ENCODE assay signal across 8 mouse cellular contexts in the genomic region with DNA sequence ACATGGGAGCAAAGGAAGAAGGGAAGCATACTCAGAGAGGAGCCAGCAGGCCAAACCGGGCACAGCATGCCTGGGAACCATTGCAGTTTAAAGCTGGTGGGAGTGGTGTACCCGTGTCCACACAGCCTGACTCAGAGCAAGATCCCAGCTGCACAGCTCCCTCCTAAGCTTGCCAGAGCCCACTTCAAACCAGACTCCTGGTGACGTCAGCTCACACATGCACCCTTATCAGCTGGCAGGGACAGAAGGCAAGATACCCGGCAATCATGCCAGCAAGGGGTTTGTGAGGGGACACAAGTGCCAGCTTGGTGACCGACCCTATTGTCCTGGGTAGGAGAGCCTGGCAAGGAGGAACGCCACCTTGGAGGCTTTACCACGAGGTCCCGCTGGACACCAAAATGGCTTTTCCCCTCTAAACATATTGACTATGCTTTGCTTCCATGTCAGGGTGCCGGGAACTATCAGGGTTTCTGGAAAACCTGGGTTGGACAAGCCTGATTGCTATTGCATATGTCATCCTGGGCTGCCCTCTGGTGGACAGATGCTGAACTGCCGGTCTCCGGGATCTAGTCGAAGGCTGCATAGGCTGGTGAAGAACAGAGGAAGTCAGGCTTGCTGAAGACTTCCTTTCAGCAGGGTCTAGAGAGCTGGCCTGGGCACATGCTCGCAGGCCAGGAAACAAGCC. TPM values are rescaled to one million over a fixed set of nuclear protein-coding genes. Genes with fewer than 3 reads are reported as not detected.
DNase-seq lines count a peak whose midpoint lies in the region; ATAC-seq and TF ChIP-seq lines count a peak whose summit lies in the region.

No protein-coding gene starts in this region.

- peak; percentile 64 for ATAC-seq in forebrain, embryonic 12.5 days (ENCODE audit: low FRiP score)
- peak; percentile 91 for ATAC-seq in heart, postnatal 0 days (ENCODE audit: insufficient read depth, low read depth)
- peak; percentile 15; the same call in 1 of the 2 replicates for ATAC-seq in liver, embryonic 14.5 days (ENCODE audit: insufficient read depth)
- peak; percentile 64 for ATAC-seq in neural tube, embryonic 13.5 days (ENCODE audit: low read depth)

- peak overlapping the region; percentile 41; the same call in 1 of the 2 replicates for H3K9ac ChIP-seq in forebrain, embryonic 12.5 days
- no peak overlapping the region for H3K9ac ChIP-seq in heart, postnatal 0 days (replicated peaks; ENCODE audit: low read depth, low read length)
- H3K9ac ChIP-seq in liver, embryonic 14.5 days (replicated peaks), result no peak overlapping the region
- H3K9ac ChIP-seq in neural tube, embryonic 13.5 days, result peak overlapping the region; percentile 66

- no peaks in the 10 kb centered on the region for H3K36me3 ChIP-seq in forebrain, embryonic 12.5 days (replicated peaks)
- H3K36me3 ChIP-seq in heart, postnatal 0 days (replicated peaks; ENCODE audit: control insufficient read depth, insufficient read depth, low read length), result no peaks in the 10 kb centered on the region
- H3K36me3 ChIP-seq in liver, embryonic 14.5 days (replicated peaks; ENCODE audit: control insufficient read depth, insufficient read depth, low read depth), result no peaks in the 10 kb centered on the region
- H3K36me3 ChIP-seq in neural tube, embryonic 13.5 days, result peaks cover 17% of the 10 kb centered on the region

- peaks cover 46% of the 10 kb centered on the region for H3K4me1 ChIP-seq in forebrain, embryonic 12.5 days
- peaks cover 18% of the 10 kb centered on the region for H3K4me1 ChIP-seq in heart, postnatal 0 days (ENCODE audit: control insufficient read depth, insufficient read depth)
- H3K4me1 ChIP-seq in liver, embryonic 14.5 days (replicated peaks; ENCODE audit: control insufficient read depth in 2 of 2, insufficient read depth in 2 of 2, low read length in 1 of 2), result no peaks in the 10 kb centered on the region
- H3K4me1 ChIP-seq in neural tube, embryonic 13.5 days (replicated peaks), result peaks cover 44% of the 10 kb centered on the region

- peak; percentile 98 for TF ChIP-seq CTCF in heart, postnatal 0 days (IDR thresholded peaks at IDR 0.05; ENCODE audit: low read depth)
- TF ChIP-seq CTCF in liver, embryonic 14.5 days (IDR thresholded peaks at IDR 0.05; ENCODE audit: low read depth), result peak; percentile 92

- peak overlapping the region; percentile 48 for H3K4me2 ChIP-seq in forebrain, embryonic 12.5 days
- H3K4me2 ChIP-seq in heart, postnatal 0 days (ENCODE audit: low read depth, low read length), result peak overlapping the region; percentile 40
- H3K4me2 ChIP-seq in liver, embryonic 14.5 days (ENCODE audit: low read depth), result no peak overlapping the region
- H3K4me2 ChIP-seq in neural tube, embryonic 13.5 days, result peak overlapping the region; percentile 52

- H3K27me3 ChIP-seq in forebrain, embryonic 12.5 days, result no peaks in the 10 kb centered on the region
- peaks cover 6% of the 10 kb centered on the region; the same call in 1 of the 2 replicates for H3K27me3 ChIP-seq in heart, postnatal 0 days (ENCODE audit: control insufficient read depth, insufficient read depth, low read length)
- peaks cover 8% of the 10 kb centered on the region for H3K27me3 ChIP-seq in liver, embryonic 14.5 days (ENCODE audit: control insufficient read depth, insufficient read depth, low read length)
- no peaks in the 10 kb centered on the region for H3K27me3 ChIP-seq in neural tube, embryonic 13.5 days

- H3K27ac ChIP-seq in forebrain, embryonic 12.5 days, result peak overlapping the region; percentile 98
- H3K27ac ChIP-seq in heart, postnatal 0 days (ENCODE audit: low read depth), result peak overlapping the region; percentile 76
- H3K27ac ChIP-seq in liver, embryonic 14.5 days, result no peak overlapping the region
- peak overlapping the region; percentile 98 for H3K27ac ChIP-seq in neural tube, embryonic 13.5 days (replicated peaks)

- peaks cover 14% of the 10 kb centered on the region; the same call in 1 of the 2 replicates for H3K9me3 ChIP-seq in forebrain, embryonic 12.5 days
- H3K9me3 ChIP-seq in heart, postnatal 0 days (replicated peaks; ENCODE audit: control insufficient read depth, low read length), result 0 out of 2 replicates have a peak, but pooled peaks cover 4% of the 10 kb centered on the region
- H3K9me3 ChIP-seq in liver, embryonic 14.5 days (ENCODE audit: control insufficient read depth, low read length), result no peaks in the 10 kb centered on the region
- peaks cover 10% of the 10 kb centered on the region; the same call in 1 of the 2 replicates for H3K9me3 ChIP-seq in neural tube, embryonic 13.5 days

- H3K4me3 ChIP-seq in forebrain, embryonic 12.5 days (replicated peaks), result peak overlapping the region; percentile 21
- H3K4me3 ChIP-seq in heart, postnatal 0 days (ENCODE audit: low read depth, low read length), result no peak overlapping the region
- H3K4me3 ChIP-seq in liver, embryonic 14.5 days (ENCODE audit: insufficient read depth in 1 of 2, low read depth in 2 of 2, low read length in 2 of 2), result no peak overlapping the region
- peak overlapping the region; percentile 10; the same call in 1 of the 2 replicates for H3K4me3 ChIP-seq in neural tube, embryonic 13.5 days

- DNase-seq in CD8-positive naive resting alpha-beta T cell, adult 2 months (ENCODE audit: low read depth in 2 of 2, low spot score in 2 of 2), result peak; percentile 60 to 70
- peak; percentile 43 for DNase-seq in c-Kit-positive CD71-positive TER-119-negative erythroid progenitor cells, embryonic 14.5 days (ENCODE audit: low read depth)
- DNase-seq in heart, postnatal 0 days (ENCODE audit: low spot score), result peak; percentile 94
- DNase-seq in kidney, postnatal 36 days, result peak; percentile 90 to 98
- peak; percentile 33 to 35 (median 35) for DNase-seq in liver, embryonic 14.5 days (ENCODE audit: low read depth in 3 of 3, low spot score in 3 of 3)
- DNase-seq in telencephalon, adult 2 months (ENCODE audit: low read depth, low spot score), result peak; percentile 92

- TF ChIP-seq EP300 in heart, postnatal 0 days (IDR thresholded peaks at IDR 0.05; ENCODE audit: low read depth), result peak; percentile 72
- no peak for TF ChIP-seq EP300 in liver, embryonic 14.5 days (IDR thresholded peaks at IDR 0.05; ENCODE audit: low read depth)

- WGBS in forebrain, embryonic 12.5 days, result 4% methylated on average over 13 of the region's 13 CpGs
- 2% methylated on average over 13 of the region's 13 CpGs for WGBS in heart, postnatal 0 days
- WGBS in liver, embryonic 14.5 days (ENCODE audit: insufficient replicate concordance), result 11% methylated on average over 13 of the region's 13 CpGs
- 4% methylated on average over 13 of the region's 13 CpGs for WGBS in neural tube, embryonic 13.5 days

RNA-seq across cellular contexts. Expression of gene Gm13090, which starts 52.0 kb away (rescaled TPM):
- polyA plus RNA-seq in forebrain, embryonic 12.5 days (2016; fragmentation: Nextera tagmentation; extraction: Ambion mirVana), result 0.54 TPM in 1 of 2 replicates, not detected in the other
- total RNA-seq in heart, postnatal 0 days (2014; rRNA removed; ENCODE audit: low replicate concordance), result not detected in 2 replicates
- polyA plus RNA-seq in heart, postnatal 0 days (2015; fragmentation: Nextera tagmentation; extraction: Ambion mirVana), result 0.26 TPM in 1 of 2 replicates, not detected in the other
- polyA plus RNA-seq in liver, embryonic 14.5 days (2012; rRNA removed), result not detected in 2 replicates
- not detected in 2 replicates for polyA plus RNA-seq in liver, embryonic 14.5 days (2014; fragmentation: Nextera tagmentation; extraction: Ambion mirVana)
- 0.36 TPM in 1 of 2 replicates, not detected in the other for polyA plus RNA-seq in neural tube, embryonic 13.5 days (2015; fragmentation: Nextera tagmentation; extraction: Ambion mirVana)

Comparison
In these comparisons a context has a peak if more than half of its experiments do, and no peak if none do; other contexts are left out.
1. DNase-seq: peak in every context shown above with its lines; median percentile 94 in heart, postnatal 0 days; 94 in kidney, postnatal 36 days; 92 in telencephalon, adult 2 months; 65 in CD8-positive naive resting alpha-beta T cell, adult 2 months; 43 in c-Kit-positive CD71-positive TER-119-negative erythroid progenitor cells, embryonic 14.5 days; 35 in liver, embryonic 14.5 days.
2. ATAC-seq: peak in every context shown above with its lines; median percentile 91 in heart, postnatal 0 days; 64 in forebrain, embryonic 12.5 days; 64 in neural tube, embryonic 13.5 days; 15 in liver, embryonic 14.5 days.
3. H3K4me3 ChIP-seq: peak in forebrain, embryonic 12.5 days (single experiment) and neural tube, embryonic 13.5 days (single experiment); none in heart, postnatal 0 days (single experiment) and liver, embryonic 14.5 days (0 of 2).
4. H3K9ac ChIP-seq: peak in forebrain, embryonic 12.5 days (single experiment) and neural tube, embryonic 13.5 days (single experiment); none in heart, postnatal 0 days (single experiment) and liver, embryonic 14.5 days (single experiment).